Mouse (Mus musculus) embryonic fibroblast, embryonic 13.5 days (primary cell): Measurements from ENCODE around the gene Ms4a6b.

Source experiments
- CTCF ChIP-seq: IDR thresholded peaks from 2 replicates; pipeline ENCODE4 v1.5.1; 2011; ENCODE audit warnings: mild to moderate bottlenecking, control low read depth, low read length, moderate library complexity, borderline replicate concordance; ENCODE audit not compliant: insufficient read depth
- POLR2A ChIP-seq: IDR thresholded peaks from 2 replicates; pipeline ENCODE4 v1.6.1; 2011; ENCODE audit warnings: low read depth, mild to moderate bottlenecking, control low read depth, low read length, moderate library complexity

DNA sequence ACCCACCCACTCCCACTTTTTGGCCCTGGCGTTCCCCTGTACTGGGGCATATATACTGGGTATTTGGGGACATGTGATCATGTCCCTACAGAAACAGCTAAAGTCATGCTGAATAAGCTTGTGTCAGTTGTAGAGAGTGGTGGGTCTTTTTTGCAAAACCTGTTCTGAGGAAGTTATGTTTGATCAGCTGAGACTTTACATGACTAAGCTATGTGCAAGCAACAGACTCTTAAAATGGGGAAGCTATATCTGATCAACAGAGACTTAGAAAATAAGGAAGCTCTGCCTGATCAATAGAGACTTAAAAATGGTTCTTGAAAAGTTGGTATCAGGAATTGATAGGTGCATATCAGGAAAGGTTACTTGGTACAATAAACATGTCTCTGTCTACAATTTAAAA is 17.1 kb downstream of the Ms4a6b start:
- no peak for TF ChIP-seq CTCF
- no peak for TF ChIP-seq POLR2A
